Mouse (Mus musculus) right cerebral cortex, postnatal 10 days (tissue): ENCODE measurements around the gene Gm7792.
"Not testable (repeated sequence)": the region's sequence is repeated elsewhere in the genome, so short reads cannot be mapped to it uniquely, and the experiment has no call there.

Experiments
- DNase-seq, 2 experiments: peaks; one replicate each; pipeline ENCODE4 v3.0.0; 2021; ENCODE audit warnings: low spot score in 2 of 2

Gene Gm7792

DNA sequence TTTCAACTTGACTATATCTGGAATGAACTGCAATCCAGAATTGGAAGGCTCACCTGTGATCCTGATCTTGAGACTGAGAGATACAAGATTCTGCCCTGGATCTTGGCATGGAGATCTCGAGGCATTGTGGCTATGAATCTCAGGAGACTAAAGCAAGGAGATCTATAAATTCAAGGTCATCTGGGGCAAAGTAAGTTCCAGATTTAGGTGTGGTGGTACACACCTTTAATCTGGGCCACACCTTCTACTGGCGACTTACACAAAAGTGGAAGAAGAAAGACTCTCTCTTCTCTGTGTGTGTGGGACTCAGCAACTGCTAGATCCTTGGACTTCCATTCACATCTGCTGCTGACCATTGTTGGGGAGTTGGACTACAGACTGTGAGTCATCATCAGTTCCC is at the start of gene Gm7792:
TSS of gene Gm7792 (plus strand) at position 301 of the 400 bp plus-strand sequence.
- DNase-seq: not testable (repeated sequence)
